Mouse (Mus musculus) heart, adult 2 months (tissue): Measurements from ENCODE around the gene Rad51d. TPM values are rescaled to one million over a fixed set of nuclear protein-coding genes. Genes with fewer than 3 reads are reported as not detected.
"Not testable (repeated sequence)": the region's sequence is repeated elsewhere in the genome, so short reads cannot be mapped to it uniquely, and the experiment has no call there.

Experiments
- DNase-seq, 2 experiments: peaks; one replicate each; pipeline ENCODE4 v3.0.0; 2021
- H3K27ac ChIP-seq: fragments of 200-600 bp; 2 replicates; pipeline ENCODE4 v1.8.1; 2022
- H3K27me3 ChIP-seq: fragments of 200-500 bp; 2 replicates; pipeline ENCODE4 v1.6.1; 2012; ENCODE audit warnings: mild to moderate bottlenecking, low read length, inconsistent platforms, mixed read lengths; ENCODE audit not compliant: control insufficient read depth, insufficient read depth
- H3K36me3 ChIP-seq: fragments of 200-500 bp; 2 replicates; pipeline ENCODE4 v1.6.1; 2012; ENCODE audit warnings: low read length, inconsistent platforms; ENCODE audit not compliant: control insufficient read depth, insufficient read depth
- H3K4me1 ChIP-seq: fragments of 200-500 bp; 2 replicates; pipeline ENCODE4 v1.6.1; 2011; ENCODE audit warnings: low read length; ENCODE audit not compliant: control insufficient read depth, insufficient read depth
- H3K4me3 ChIP-seq: fragments of 200-600 bp; 2 replicates; pipeline ENCODE4 v1.8.1; 2022
- H3K79me2 ChIP-seq: fragments of 200-500 bp; replicated peaks from 2 replicates; pipeline ENCODE4 v1.6.1; 2012; ENCODE audit warnings: mild to moderate bottlenecking, inconsistent platforms, low read length, moderate library complexity, mixed read lengths; ENCODE audit not compliant: control insufficient read depth, insufficient read depth
- H3K9ac ChIP-seq: fragments of 200-500 bp; 2 replicates; pipeline ENCODE4 v1.6.1; 2012; ENCODE audit warnings: low read depth, mild to moderate bottlenecking, control low read depth, inconsistent platforms, low read length, mixed read lengths
- CTCF ChIP-seq: fragments of 200-600 bp; IDR thresholded peaks from 2 replicates; pipeline ENCODE4 v1.8.1; 2022; ENCODE audit warnings: antibody characterized with exemption, mild to moderate bottlenecking, moderate library complexity
- EP300 ChIP-seq: fragments of 200-500 bp; IDR thresholded peaks from 2 replicates; pipeline ENCODE4 v1.6.1; 2011; ENCODE audit warnings: low read depth, low read length, control low read depth; ENCODE audit not compliant: insufficient read depth
- POLR2A ChIP-seq: fragments of 200-500 bp; IDR thresholded peaks from 2 replicates; pipeline ENCODE4 v1.6.1; 2011; ENCODE audit warnings: mild to moderate bottlenecking, low read depth, low read length, control low read depth; ENCODE audit not compliant: insufficient read depth
- WGBS: fragments of 180-500 bp; shearing (Covaris S2); methylation state at CpG from one replicate; pipeline ENCODE4 v1.1.7; 2018; 5-methylcytosine and 5-hydroxymethylcytosine counted together
- intact Hi-C: fragments of 180-260 bp; cut with DNase I; formaldehyde crosslinking; loops from one replicate; pipeline ENCODE4 v1.15.1; 2025
- polyA plus RNA-seq: library from polyadenylated mRNA; depleted of rRNA; stranded (reverse); fragments of >200 nt; gene quantifications from 2 replicates; pipeline ENCODE4 v1.2.3, GENCODE M21; 2012
- total RNA-seq, 2 experiments: library from RNA; stranded (reverse); gene quantifications; 2 replicates each; pipeline ENCODE4 v1.2.3; 2021

Gene Rad51d
- total and polyA plus RNA-seq, 3 experiments, result 8.5 to 9.5 (median 8.6) TPM

DNA sequence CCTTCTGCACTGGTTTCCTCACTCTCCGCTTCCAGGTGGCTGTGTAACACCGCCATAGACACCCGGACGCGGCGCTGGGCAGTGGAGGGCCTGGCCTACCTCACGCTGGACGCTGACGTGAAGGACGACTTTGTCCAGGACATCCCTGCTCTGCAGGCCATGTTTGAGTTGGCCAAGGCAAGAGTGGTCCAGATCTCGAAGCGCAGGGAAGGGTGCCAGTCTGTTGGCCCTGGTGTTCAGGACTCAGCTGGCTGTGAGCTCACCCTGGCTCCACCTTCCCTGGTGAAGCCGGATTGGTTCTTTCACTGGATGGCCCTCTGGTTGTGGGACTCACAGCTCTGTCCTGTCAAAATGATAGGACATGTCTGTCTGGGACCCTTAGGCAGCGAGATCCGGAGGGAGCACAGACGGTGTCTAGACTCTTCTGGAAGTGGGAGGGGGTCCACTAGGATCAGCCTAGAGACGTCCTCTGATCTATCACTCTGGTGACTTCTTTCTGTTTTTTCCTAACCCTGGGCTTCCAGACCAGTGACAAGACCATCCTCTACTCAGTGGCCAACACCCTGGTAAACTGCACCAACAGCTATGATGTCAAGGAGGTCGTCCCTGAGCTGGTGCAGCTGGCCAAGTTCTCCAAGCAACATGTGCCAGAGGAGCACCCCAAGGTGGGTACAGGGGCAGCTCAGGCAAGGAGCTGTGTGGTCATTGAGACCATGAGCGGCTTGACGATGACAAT lies 38.7 kb upstream of the Rad51d start:
- Histone ChIP-seq H3K36me3 (no peaks in the 10 kb centered on the region; the same call in 1 of the 2 replicates), H3K9ac (no peak overlapping the region), H3K27me3 (no peaks in the 10 kb centered on the region), H3K27ac (no peak overlapping the region), H3K4me1 (peaks cover 5% of the 10 kb centered on the region), H3K79me2 (no peaks in the 10 kb centered on the region), H3K4me3 (no peak overlapping the region)
- intact Hi-C loops, result loop anchor here (2.0 kb wide), 1 partner anchor 14 kb away; no protein-coding TSS in a partner anchor
- DNase-seq, result no peak
- WGBS, result 72% methylated on average over 20 of the region's 20 CpGs
- TF ChIP-seq CTCF (no peak), EP300 (no peak), POLR2A (no peak)

DNA sequence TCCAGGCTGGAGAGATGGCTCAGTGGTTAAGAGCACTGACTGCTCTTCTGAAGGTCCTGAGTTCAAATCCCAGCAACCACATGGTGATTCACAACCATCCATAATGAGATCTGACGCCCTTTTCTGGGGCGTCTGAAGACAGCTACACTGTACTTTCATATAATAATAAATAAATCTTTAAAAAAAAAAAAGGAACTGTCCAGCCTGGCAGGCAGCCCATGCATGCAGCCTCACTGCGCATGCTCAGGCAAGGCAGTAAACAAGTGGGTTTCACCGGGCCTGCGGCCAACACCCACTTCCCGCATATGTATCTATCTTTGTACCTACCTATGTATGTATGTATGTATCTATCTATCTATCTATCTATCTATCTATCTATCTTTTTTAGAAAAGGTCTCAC lies 33.5 kb upstream of the Rad51d start:
- H3K79me2 ChIP-seq, intact Hi-C loops, H3K9ac ChIP-seq, H3K36me3 ChIP-seq, H3K4me3 ChIP-seq, H3K27ac ChIP-seq, H3K27me3 ChIP-seq, H3K4me1 ChIP-seq, DNase-seq: not testable (repeated sequence)
- WGBS, result 35% methylated on average over 6 of the region's 6 CpGs

DNA sequence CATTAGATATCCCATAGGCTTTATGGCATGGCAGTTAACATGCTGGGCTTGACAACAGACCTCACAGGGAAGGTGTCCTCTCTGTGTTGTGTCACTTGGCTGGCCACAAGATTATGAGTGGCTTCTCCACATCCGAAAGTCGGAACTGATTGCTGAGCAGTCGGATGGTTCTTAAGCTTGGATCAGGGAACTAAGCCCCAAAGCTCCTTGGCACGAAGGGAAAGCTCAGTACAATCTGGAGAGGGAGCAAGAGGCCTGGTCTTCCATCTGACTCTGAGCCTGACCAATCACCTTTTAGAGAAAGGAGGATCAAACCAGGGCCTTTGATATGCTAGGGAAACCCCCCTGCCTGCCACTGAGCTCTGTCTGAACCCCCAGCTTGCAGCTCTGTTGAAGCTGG lies 31.3 kb upstream of the Rad51d start:
- no peak for TF ChIP-seq EP300
- no peaks in the 10 kb centered on the region for H3K36me3 ChIP-seq

DNA sequence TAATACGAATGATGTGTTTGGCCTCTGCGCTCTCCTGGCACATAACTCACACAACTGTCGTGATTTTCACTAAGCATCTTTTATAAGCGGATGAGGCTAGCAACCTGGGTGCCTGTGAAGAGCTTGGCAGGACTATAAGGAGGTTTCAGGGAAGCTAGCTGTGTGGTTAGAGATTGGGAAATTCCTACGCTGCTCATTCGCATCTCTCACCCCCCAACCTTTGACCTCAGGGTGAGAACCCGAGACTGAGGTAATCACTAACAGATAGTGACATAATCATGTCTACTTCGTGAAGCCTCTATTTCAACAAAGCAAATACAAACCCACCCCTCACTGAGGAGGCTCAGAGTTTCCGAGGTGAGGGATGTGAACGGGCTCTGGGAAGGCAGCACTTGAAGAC lies 30.4 kb upstream of the Rad51d start:
- Histone ChIP-seq H3K9ac (no peak overlapping the region), H3K27me3 (no peaks in the 10 kb centered on the region), H3K79me2 (no peaks in the 10 kb centered on the region), H3K27ac (no peak overlapping the region), H3K36me3 (no peaks in the 10 kb centered on the region), H3K4me3 (no peak overlapping the region), H3K4me1 (peaks cover 2% of the 10 kb centered on the region; the same call in 1 of the 2 replicates)
- intact Hi-C loops, result no loop called here
- TF ChIP-seq POLR2A (no peak), EP300 (no peak), CTCF (no peak)
- 63% methylated on average over 10 of the region's 10 CpGs for WGBS
- DNase-seq, result no peak

More for the DNA sequence above, 31.3 kb upstream of the Rad51d start:
- Histone ChIP-seq H3K79me2 (no peaks in the 10 kb centered on the region), H3K4me1 (peaks cover 2% of the 10 kb centered on the region; the same call in 1 of the 2 replicates), H3K27ac (no peak overlapping the region), H3K9ac (no peak overlapping the region), H3K27me3 (no peaks in the 10 kb centered on the region), H3K4me3 (no peak overlapping the region)
- WGBS, result 71% methylated on average over 4 of the region's 4 CpGs
- intact Hi-C loops, result no loop called here
- no peak for DNase-seq

DNA sequence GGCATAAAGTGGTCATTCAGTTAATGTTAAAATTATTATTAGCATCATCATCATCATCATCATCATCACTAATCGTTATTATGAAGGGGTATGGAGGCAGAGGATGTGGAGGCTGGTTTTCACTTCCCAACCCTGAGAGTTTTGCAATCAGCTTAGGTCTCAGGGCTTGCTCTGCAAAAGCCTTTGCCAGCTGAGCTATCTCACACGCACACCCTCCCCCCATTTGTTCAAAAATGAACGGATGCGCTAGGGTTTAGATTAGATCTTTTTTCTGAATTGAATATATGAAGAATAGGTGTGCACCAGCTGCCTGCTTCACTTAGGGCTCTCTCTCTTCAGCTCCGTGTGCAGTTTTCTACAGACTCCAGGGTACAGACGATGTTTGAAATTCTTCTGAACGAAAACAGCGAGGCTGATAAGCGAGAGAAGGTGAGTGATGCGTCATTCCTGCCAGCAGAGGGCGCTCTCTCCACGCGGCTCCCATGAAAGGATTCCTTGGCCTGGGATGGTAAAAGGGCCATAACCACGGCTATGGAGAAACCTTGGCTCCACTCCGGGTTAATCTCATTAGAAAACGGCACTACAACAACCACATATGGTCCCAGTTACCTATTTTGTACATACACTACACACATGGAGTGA lies 24.4 kb upstream of the Rad51d start:
- Histone ChIP-seq H3K36me3 (no peaks in the 10 kb centered on the region), H3K27ac (no peak overlapping the region), H3K4me3 (no peak overlapping the region), H3K79me2 (no peaks in the 10 kb centered on the region), H3K4me1 (peaks cover 3% of the 10 kb centered on the region), H3K9ac (no peak overlapping the region), H3K27me3 (no peaks in the 10 kb centered on the region)
- TF ChIP-seq POLR2A, result 0 out of 2 replicates have a peak, but pooled peaks have one; percentile 1
- peak; percentile 97; the same call in 1 of the 2 replicates for TF ChIP-seq CTCF
- peak; percentile 89 for TF ChIP-seq EP300
- WGBS, result 5% methylated on average over 16 of the region's 16 CpGs
- peak; percentile 79 to 86 for DNase-seq
- intact Hi-C loops, result loop anchor here (1.0 to 10.0 kb wide), 5 partner anchors 14 to 380 kb away; partner anchors contain the start of gene Ap2b1
